Mouse (Mus musculus): ENCODE measurements around the gene Supt20.

GRCm38 (mm10) chr3:54732371-54732770, 39.8 kb downstream of the Supt20 start:
- TF ChIP-seq POLR2A (IDR thresholded peaks at IDR 0.05; ENCODE audit: extremely low read depth, insufficient read depth, low read length) (no peak), CTCF (IDR thresholded peaks at IDR 0.05; ENCODE audit: extremely low read depth, insufficient read depth, low read length) (no peak)
